Mouse (Mus musculus): ENCODE results near the gene Hist1h1d. TPM values are rescaled to one million over a fixed set of nuclear protein-coding genes. Genes with fewer than 3 reads are reported as not detected.
"Not testable (repeated sequence)": the region's sequence is repeated elsewhere in the genome, so short reads cannot be mapped to it uniquely, and the experiment has no call there.

Gene Hist1h1d
- total and polyA plus RNA-seq, 3 experiments = 0.24 to 115 TPM; not detected in 1

DNA sequence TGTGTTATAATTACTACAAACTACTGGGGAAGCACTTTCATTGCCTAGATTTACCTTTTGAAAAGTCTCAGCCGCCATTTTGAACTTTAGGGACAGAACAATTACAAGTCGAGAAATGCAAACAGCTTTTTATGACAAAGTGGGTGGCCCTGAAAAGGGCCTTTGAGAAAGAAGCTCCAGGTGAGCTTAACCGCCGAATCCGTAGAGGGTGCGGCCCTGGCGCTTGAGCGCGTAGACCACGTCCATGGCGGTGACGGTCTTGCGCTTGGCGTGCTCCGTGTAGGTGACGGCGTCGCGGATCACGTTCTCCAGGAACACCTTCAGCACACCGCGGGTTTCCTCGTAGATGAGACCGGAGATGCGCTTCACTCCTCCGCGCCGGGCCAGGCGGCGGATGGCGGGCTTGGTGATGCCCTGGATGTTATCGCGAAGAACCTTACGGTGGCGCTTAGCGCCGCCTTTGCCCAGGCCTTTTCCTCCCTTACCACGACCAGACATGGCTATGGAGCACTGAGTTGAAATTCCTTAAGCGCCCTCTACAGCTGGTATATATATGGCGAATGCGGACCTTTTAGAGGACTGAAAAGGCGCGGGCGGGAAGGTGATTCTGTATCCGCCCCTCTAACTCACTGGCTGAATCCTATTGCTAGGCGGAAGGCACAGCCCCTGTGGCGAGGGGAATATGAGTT is 1.8 kb upstream of the Hist1h1d start, which contains the start of gene Hist1h4f:
Hist1h4f (minus strand) TSS at position 503 of the 689 bp plus-strand sequence.
- not testable (repeated sequence) for H3K9me3 ChIP-seq (replicated peaks; ENCODE audit: insufficient read depth, low read length); H3K27me3 ChIP-seq (ENCODE audit: control insufficient read depth in 1 of 2, insufficient read depth in 2 of 2, low read length in 2 of 2); H3K79me2 ChIP-seq (ENCODE audit: control insufficient read depth, insufficient read depth, low read length, poor library complexity)
- peak; percentile 97 for TF ChIP-seq POLR2AphosphoS5 (IDR thresholded peaks at IDR 0.05; ENCODE audit: borderline replicate concordance, low read depth, low read length)
- peak; percentile 98 for TF ChIP-seq UBTF (IDR thresholded peaks at IDR 0.05; ENCODE audit: borderline replicate concordance, insufficient read depth, low read depth, low read length)
- peak; percentile 99 for TF ChIP-seq TBP (IDR thresholded peaks at IDR 0.05; ENCODE audit: low read depth, low read length)
- peak; percentile 97 to 99 for TF ChIP-seq POLR2A (IDR thresholded peaks at IDR 0.05; ENCODE audit: control insufficient read depth in 1 of 2, insufficient read depth in 1 of 2, low read depth in 1 of 2, low read length in 2 of 2, poor library complexity in 1 of 2)
- peak; percentile 21; the same call in 1 of the 2 replicates for TF ChIP-seq TAL1 (IDR thresholded peaks at IDR 0.05; ENCODE audit: low read length)
- peaks cover 0 to 14% of the 10 kb centered on the region in 2 experiments; a peak in 2 of 4 replicates for H3K4me1 ChIP-seq (ENCODE audit: control insufficient read depth in 1 of 2, insufficient read depth in 2 of 2, low read length in 2 of 2)
- H3K4me3 ChIP-seq (ENCODE audit: control insufficient read depth in 1 of 2, insufficient read depth in 1 of 2, low read depth in 2 of 2, low read length in 2 of 2) = peak within 1 kb of the TSS; percentile 0 to 44
- peak within 1 kb of the TSS; percentile 87 for H3K9ac ChIP-seq (ENCODE audit: control insufficient read depth, low read depth, low read length, poor library complexity, severe bottlenecking)
- peaks cover 0 to 46% of the 10 kb centered on the region in 2 experiments; a peak in 2 of 4 replicates for H3K36me3 ChIP-seq (ENCODE audit: control insufficient read depth in 1 of 2, insufficient read depth in 2 of 2, low read length in 2 of 2)
- peak; percentile 97 for DNase-seq (ENCODE audit: low read depth, low spot score)
- peak within 1 kb of the TSS; percentile 100 for H3K27ac ChIP-seq (ENCODE audit: control insufficient read depth, low read depth, low read length)

- H3K4me1 ChIP-seq (ENCODE audit: control insufficient read depth in 1 of 2, insufficient read depth in 2 of 2, low read length in 2 of 2) = peaks cover 0 to 11% of the 10 kb centered on the region in 2 experiments; a peak in 1 of 4 replicates
- peak overlapping the region in 1 of 2 experiments; percentile 35; a peak in 2 of 4 replicates for H3K4me3 ChIP-seq (ENCODE audit: control insufficient read depth in 1 of 2, insufficient read depth in 1 of 2, low read depth in 2 of 2, low read length in 2 of 2)
- peak overlapping the region; percentile 85 for H3K9ac ChIP-seq (ENCODE audit: control insufficient read depth, low read depth, low read length, poor library complexity, severe bottlenecking)
- H3K79me2 ChIP-seq (ENCODE audit: control insufficient read depth, insufficient read depth, low read length, poor library complexity) = peaks cover 3% of the 10 kb centered on the region; the same call in 1 of the 2 replicates
- H3K27ac ChIP-seq (ENCODE audit: control insufficient read depth, low read depth, low read length) = peak overlapping the region; percentile 100
- no peaks in the 10 kb centered on the region for H3K27me3 ChIP-seq (ENCODE audit: control insufficient read depth in 1 of 2, insufficient read depth in 2 of 2, low read length in 2 of 2)
- H3K9me3 ChIP-seq (replicated peaks; ENCODE audit: insufficient read depth, low read length) = no peaks in the 10 kb centered on the region
- peaks cover 0 to 43% of the 10 kb centered on the region in 2 experiments; a peak in 2 of 4 replicates for H3K36me3 ChIP-seq (ENCODE audit: control insufficient read depth in 1 of 2, insufficient read depth in 2 of 2, low read length in 2 of 2)
- TF ChIP-seq KAT2A (conservative IDR thresholded peaks at IDR 0.05; ENCODE audit: low read depth, low read length) = no peak
- TF ChIP-seq MAZ (IDR thresholded peaks at IDR 0.05; ENCODE audit: low read depth, low read length) = no peak
- no peak for TF ChIP-seq NELFE (IDR thresholded peaks at IDR 0.05; ENCODE audit: low read depth, low read length)
- TF ChIP-seq UBTF (IDR thresholded peaks at IDR 0.05; ENCODE audit: borderline replicate concordance, insufficient read depth, low read depth, low read length) = no peak
- no peak for TF ChIP-seq CHD1 (IDR thresholded peaks at IDR 0.05; ENCODE audit: low read depth, low read length)
- TF ChIP-seq RAD21 (IDR thresholded peaks at IDR 0.05; ENCODE audit: low read depth, low read length) = no peak
- no peak for TF ChIP-seq POLR2AphosphoS5 (IDR thresholded peaks at IDR 0.05; ENCODE audit: borderline replicate concordance, low read depth, low read length)
- no peak for TF ChIP-seq USF1 (IDR thresholded peaks at IDR 0.05; ENCODE audit: low read depth, low read length)
- TF ChIP-seq USF2 (IDR thresholded peaks at IDR 0.05; ENCODE audit: borderline replicate concordance in 1 of 2, insufficient read depth in 1 of 2, low read depth in 1 of 2, low read length in 2 of 2) = no peak
- TF ChIP-seq TBP (IDR thresholded peaks at IDR 0.05; ENCODE audit: low read depth, low read length) = no peak
- no peak for TF ChIP-seq ETS1 (IDR thresholded peaks at IDR 0.05; ENCODE audit: low read depth, low read length)
- no peak for TF ChIP-seq MEF2A (IDR thresholded peaks at IDR 0.05; ENCODE audit: extremely low read depth, insufficient replicate concordance, low read depth, low read length, poor library complexity, severe bottlenecking)
- no peak for TF ChIP-seq ZNF384 (IDR thresholded peaks at IDR 0.05; ENCODE audit: low read depth, low read length)
- TF ChIP-seq BHLHE40 (IDR thresholded peaks at IDR 0.05; ENCODE audit: borderline replicate concordance, low read depth, low read length) = no peak
- TF ChIP-seq TCF12 (IDR thresholded peaks at IDR 0.05; ENCODE audit: low read depth, low read length) = no peak
- TF ChIP-seq GABPA (IDR thresholded peaks at IDR 0.05; ENCODE audit: low read depth, low read length) = no peak
- no peak for TF ChIP-seq MYC (IDR thresholded peaks at IDR 0.05; ENCODE audit: low read depth, low read length)
- TF ChIP-seq GATA1 (IDR thresholded peaks at IDR 0.05; ENCODE audit: low read depth, low read length) = no peak
- TF ChIP-seq POLR2A (IDR thresholded peaks at IDR 0.05; ENCODE audit: control insufficient read depth in 1 of 2, insufficient read depth in 1 of 2, low read depth in 1 of 2, low read length in 2 of 2, poor library complexity in 1 of 2) = no peak
- no peak for TF ChIP-seq POLR2AphosphoS2 (IDR thresholded peaks at IDR 0.05; ENCODE audit: low read length)
- DNase-seq (ENCODE audit: low read depth, low spot score) = peak; percentile 73
These were observed 839 bp upstream of the Hist1h1d start for GRCm38 (mm10) chr13:23551931-23552914.
